Mouse (Mus musculus) bone marrow, adult 2 months (tissue): ENCODE measurements at regions not wholly inside any gene's neighbourhood (a gene's known extent, or its start where the extent isn't known, plus 50 kb on each side); places are given as distances from the start of the nearest gene placed in this dataset.

Experiments used
- H3K27ac ChIP-seq: fragments of 200-500 bp; 2 replicates; pipeline ENCODE4 v1.5.1; 2012; ENCODE audit warnings: low read depth, mild to moderate bottlenecking, control low read depth, inconsistent platforms, low read length; ENCODE audit not compliant: control insufficient read depth, poor library complexity, insufficient read depth
- H3K4me1 ChIP-seq: fragments of 200-500 bp; 2 replicates; pipeline ENCODE4 v1.6.1; 2011; ENCODE audit warnings: low read length; ENCODE audit not compliant: control insufficient read depth, insufficient read depth
- H3K4me3 ChIP-seq: fragments of 200-500 bp; replicated peaks from 2 replicates; pipeline ENCODE3; 2011; ENCODE audit warnings: mild to moderate bottlenecking, low read depth, low read length, control low read depth; ENCODE audit not compliant: control insufficient read depth
- CTCF ChIP-seq: fragments of 200-500 bp; IDR thresholded peaks from 2 replicates; pipeline ENCODE4 v1.5.1; 2011; ENCODE audit warnings: low read length, control low read depth; ENCODE audit not compliant: control insufficient read depth, insufficient read depth
- POLR2A ChIP-seq: fragments of 200-500 bp; IDR thresholded peaks from 2 replicates; pipeline ENCODE4 v1.6.1; 2011; ENCODE audit warnings: low read depth, mild to moderate bottlenecking, control low read depth, low read length, borderline replicate concordance; ENCODE audit not compliant: control insufficient read depth
- WGBS: fragments of 180-500 bp; shearing (Covaris S2); methylation state at CpG from one replicate; pipeline ENCODE4 v1.1.7; 2018; 5-methylcytosine and 5-hydroxymethylcytosine counted together

DNA sequence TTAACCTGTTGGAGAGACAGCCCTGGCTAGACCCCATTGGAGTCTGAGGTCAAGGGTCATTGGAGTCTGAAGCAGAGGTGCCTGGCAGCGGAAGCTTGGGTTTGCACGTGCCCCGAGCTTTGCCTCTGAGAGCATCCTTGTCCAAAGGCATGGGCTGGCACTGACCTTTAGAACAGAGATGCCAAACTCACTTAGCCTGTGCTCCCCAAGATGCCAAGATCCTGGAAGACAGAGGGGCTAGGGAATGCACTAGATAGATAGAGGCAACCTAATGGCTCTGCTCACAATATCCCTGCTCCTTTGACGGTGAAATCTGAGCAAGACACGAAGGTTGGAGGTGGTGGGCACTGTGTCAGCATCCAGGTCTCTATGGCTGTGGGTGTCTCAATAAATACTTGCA, 75.1 kb downstream of the Gadd45g start:
- no peak overlapping the region for H3K27ac ChIP-seq
- H3K4me3 ChIP-seq, result no peak overlapping the region
- WGBS, result 92% methylated on average over 5 of the region's 5 CpGs
- TF ChIP-seq CTCF, result no peak
- TF ChIP-seq POLR2A, result no peak
- no peaks in the 10 kb centered on the region for H3K4me1 ChIP-seq

- TF ChIP-seq CTCF, result no peak
- TF ChIP-seq POLR2A, result no peak
- Histone ChIP-seq H3K4me1 (no peaks in the 10 kb centered on the region), H3K27ac (no peak overlapping the region), H3K4me3 (no peak overlapping the region)
- 42% methylated on average over 10 of the region's 10 CpGs for WGBS
These were observed 80.3 kb downstream of the Gadd45g start for GRCm38 (mm10) chr13:51926764-51927163.

DNA sequence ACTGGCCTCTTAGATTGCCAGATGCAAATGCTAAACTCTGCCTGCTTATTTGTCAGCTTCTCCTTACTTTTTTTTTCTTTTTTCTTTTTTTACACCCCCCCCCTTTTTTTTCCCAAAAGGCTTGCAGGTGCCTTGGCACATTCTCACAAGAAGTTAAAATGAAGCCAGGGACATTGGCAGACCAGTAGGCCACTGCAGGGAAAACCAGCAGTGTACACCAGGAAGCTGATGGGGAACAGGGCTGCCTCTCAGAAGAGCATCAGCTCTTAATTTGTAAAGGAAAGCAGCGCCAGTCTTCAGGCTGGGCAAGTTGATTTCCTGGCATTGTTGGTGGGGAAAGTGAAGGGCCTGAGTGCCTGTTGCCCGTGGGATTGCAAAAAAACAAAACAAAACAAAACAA, 83.3 kb downstream of the Gadd45g start:
- H3K27ac ChIP-seq, result no peak overlapping the region
- H3K4me1 ChIP-seq, result no peaks in the 10 kb centered on the region
- no peak overlapping the region for H3K4me3 ChIP-seq
- TF ChIP-seq CTCF (no peak), POLR2A (no peak)
- WGBS, result 58% methylated on average over 2 of the region's 2 CpGs

DNA sequence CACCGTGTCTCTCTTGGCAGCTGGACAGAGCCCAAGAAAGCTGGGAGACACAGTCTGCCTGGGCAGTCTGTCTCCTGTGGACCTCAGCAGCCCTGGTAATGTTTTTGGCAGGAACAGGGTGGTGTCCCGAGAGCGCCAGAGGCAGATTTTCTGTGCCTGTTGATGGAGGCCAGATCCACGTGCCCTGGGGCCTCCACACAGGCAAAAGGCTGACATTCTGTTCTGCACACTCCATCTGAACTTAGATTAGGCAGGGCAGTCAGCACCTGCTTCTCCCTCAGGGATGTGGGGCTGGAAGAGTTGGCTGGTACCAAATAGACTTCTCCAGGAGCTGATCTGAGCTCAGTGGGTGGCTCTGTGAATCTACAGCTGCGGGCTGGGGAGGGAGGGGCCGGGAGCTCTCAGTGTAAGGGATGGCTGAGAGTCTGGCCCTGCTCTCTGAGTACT, 83.8 kb downstream of the Gadd45g start:
- 75% methylated on average over 6 of the region's 6 CpGs for WGBS
- Histone ChIP-seq H3K4me1 (no peaks in the 10 kb centered on the region), H3K4me3 (no peak overlapping the region), H3K27ac (no peak overlapping the region)
- TF ChIP-seq POLR2A (no peak), CTCF (no peak)

- 74% methylated on average over 3 of the region's 3 CpGs for WGBS
- Histone ChIP-seq H3K27ac (no peak overlapping the region), H3K4me3 (no peak overlapping the region), H3K4me1 (no peaks in the 10 kb centered on the region)
- TF ChIP-seq POLR2A (no peak), CTCF (no peak)
These were observed 84.5 kb downstream of the Gadd45g start for GRCm38 (mm10) chr13:51930931-51931330.

GRCm38 (mm10) chr13:51935827-51936226, 89.3 kb downstream of the Gadd45g start:
- Histone ChIP-seq H3K4me3 (no peak overlapping the region), H3K4me1 (no peaks in the 10 kb centered on the region), H3K27ac (no peak overlapping the region)
- TF ChIP-seq POLR2A (no peak), CTCF (no peak)
- WGBS, result 73% methylated on average over 10 of the region's 10 CpGs

DNA sequence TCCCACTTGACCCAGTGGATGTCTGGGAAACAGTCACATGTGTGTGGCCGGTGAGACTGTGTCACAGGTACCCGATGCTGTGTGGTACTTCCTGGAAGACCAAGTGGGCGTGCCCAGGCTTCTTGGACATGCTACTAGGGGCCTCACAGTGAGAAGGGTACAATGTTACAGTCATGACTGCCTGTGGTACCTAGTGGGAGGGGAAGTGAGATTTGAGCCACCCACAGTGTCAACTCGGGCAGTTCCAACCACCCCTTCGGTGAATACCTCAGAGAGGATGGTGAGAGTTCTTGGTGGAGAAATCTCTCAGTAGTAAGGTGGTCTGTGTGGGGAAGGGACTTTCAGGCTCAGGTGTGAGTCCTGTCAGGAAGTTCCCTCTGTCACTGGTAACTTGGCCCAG, 90.0 kb downstream of the Gadd45g start:
- Histone ChIP-seq H3K27ac (no peak overlapping the region), H3K4me1 (no peaks in the 10 kb centered on the region), H3K4me3 (no peak overlapping the region)
- no peak for TF ChIP-seq CTCF
- no peak for TF ChIP-seq POLR2A
- WGBS, result 71% methylated on average over 5 of the region's 5 CpGs

DNA sequence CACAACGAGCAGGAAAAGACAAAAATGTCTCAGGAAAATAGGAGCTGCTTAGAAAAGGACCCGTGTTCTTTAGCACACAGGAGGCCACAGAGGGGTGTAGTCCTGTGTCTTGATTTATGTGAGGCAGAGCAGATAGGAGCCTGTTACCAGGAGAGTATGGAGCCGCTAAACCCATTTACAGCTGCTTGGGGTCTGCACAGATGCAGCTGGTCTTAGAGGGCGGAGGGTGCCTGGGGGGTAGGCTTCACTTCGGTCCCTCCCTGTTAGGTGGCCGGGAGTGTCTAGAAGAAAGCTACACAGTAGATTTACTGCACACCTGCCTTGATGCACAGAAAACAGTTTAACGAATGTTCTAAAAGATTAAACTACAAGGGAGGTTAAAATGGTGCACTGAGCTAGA, 91.4 kb downstream of the Gadd45g start:
- TF ChIP-seq POLR2A, result no peak
- TF ChIP-seq CTCF, result no peak
- Histone ChIP-seq H3K27ac (no peak overlapping the region), H3K4me1 (no peaks in the 10 kb centered on the region), H3K4me3 (no peak overlapping the region)
- 72% methylated on average over 7 of the region's 7 CpGs for WGBS

- Histone ChIP-seq H3K4me1 (no peaks in the 10 kb centered on the region; the same call in 1 of the 2 replicates), H3K27ac (no peak overlapping the region), H3K4me3 (no peak overlapping the region)
- WGBS, result 60% methylated on average over 4 of the region's 4 CpGs
- no peak for TF ChIP-seq POLR2A
- TF ChIP-seq CTCF, result no peak
These were observed 92.8 kb downstream of the Gadd45g start for GRCm38 (mm10) chr13:51939262-51939661.
